Mouse (Mus musculus) gastrocnemius, postnatal 10 days (tissue): ENCODE results near the gene Pomt2. TPM values are rescaled to one million over a fixed set of nuclear protein-coding genes. Genes with fewer than 3 reads are reported as not detected.
"Not testable (repeated sequence)": the region's sequence is repeated elsewhere in the genome, so short reads cannot be mapped to it uniquely, and the experiment has no call there.

Source experiments
- DNase-seq: peaks from one replicate; pipeline ENCODE4 v3.0.0; 2021; ENCODE audit warnings: mixed read lengths
- long read RNA-seq, 2 experiments: library from polyadenylated mRNA; stranded (forward); transcript quantifications; one replicate each; pipeline ENCODE4 v2.0.0; 2021
- total RNA-seq, 2 experiments: library from RNA; stranded (reverse); gene quantifications; 2 replicates each; pipeline ENCODE4 v1.2.3; 2021

Pomt2 gene
- 1 to 10 TPM; 6.3 to 8.9 TPM for total RNA-seq
- long read RNA-seq, experiment 1, full-length matches to known transcripts, result 15 of 21 reads
- long read RNA-seq, experiment 1, partial matches to known transcripts, result 1 of 21 reads
- long read RNA-seq, experiment 1, other reads (novel, unspliced or antisense), result 5 of 21 reads
- long read RNA-seq, experiment 2, full-length matches to known transcripts, result 9 of 12 reads
- long read RNA-seq, experiment 2, partial matches to known transcripts, result 1 of 12 reads
- long read RNA-seq, experiment 2, other reads (novel, unspliced or antisense), result 2 of 12 reads

GRCm38 (mm10) chr12:87147395-87148089 is at the start of gene Pomt2:
TSS of gene Pomt2 (minus strand) at chr12:87147968.
- peak; percentile 87 for DNase-seq

- DNase-seq, result no peak
Observed at GRCm38 (mm10) chr12:87196310-87196709, 48.5 kb upstream of the Pomt2 start.

GRCm38 (mm10) chr12:87195069-87195468 is 47.3 kb upstream of the Pomt2 start:
- DNase-seq, result no peak

GRCm38 (mm10) chr12:87193008-87193407 is 45.2 kb upstream of the Pomt2 start:
- no peak for DNase-seq

- DNase-seq, result no peak
Observed at GRCm38 (mm10) chr12:87177631-87178030, 29.9 kb upstream of the Pomt2 start.

GRCm38 (mm10) chr12:87175194-87175946 is 27.6 kb upstream of the Pomt2 start:
- DNase-seq, result no peak

- no peak for DNase-seq
Observed at GRCm38 (mm10) chr12:87160815-87161214, 13.0 kb upstream of the Pomt2 start.

- no peak for DNase-seq
Observed at GRCm38 (mm10) chr12:87160310-87160709, 12.5 kb upstream of the Pomt2 start.

- DNase-seq, result no peak
Observed at GRCm38 (mm10) chr12:87158099-87158498, 10.3 kb upstream of the Pomt2 start.

- DNase-seq, result no peak
Observed at GRCm38 (mm10) chr12:87157361-87157760, 9.6 kb upstream of the Pomt2 start.

GRCm38 (mm10) chr12:87154448-87154847 is 6.7 kb upstream of the Pomt2 start:
- DNase-seq, result not testable (repeated sequence)

GRCm38 (mm10) chr12:87149471-87149870 is 1.7 kb upstream of the Pomt2 start:
- DNase-seq, result no peak

- no peak for DNase-seq
Observed at GRCm38 (mm10) chr12:87148136-87148535, 368 bp upstream of the Pomt2 start.

GRCm38 (mm10) chr12:87146966-87147365 is 802 bp downstream of the Pomt2 start, which contains the start of gene Gstz1:
TSS of gene Gstz1 (plus strand) at chr12:87147165.
- peak; percentile 82 for DNase-seq

GRCm38 (mm10) chr12:87142156-87142555 is 5.6 kb downstream of the Pomt2 start:
- DNase-seq, result no peak

GRCm38 (mm10) chr12:87138768-87139167 is 9.0 kb downstream of the Pomt2 start:
- DNase-seq, result no peak

- DNase-seq, result no peak
Observed at GRCm38 (mm10) chr12:87138342-87138701, 9.4 kb downstream of the Pomt2 start.

GRCm38 (mm10) chr12:87137439-87138341 is 10.1 kb downstream of the Pomt2 start:
- DNase-seq, result no peak

- no peak for DNase-seq
Observed at GRCm38 (mm10) chr12:87132784-87133183, 15.0 kb downstream of the Pomt2 start.

GRCm38 (mm10) chr12:87132210-87132609 is 15.6 kb downstream of the Pomt2 start:
- no peak for DNase-seq

GRCm38 (mm10) chr12:87131619-87132018 is 16.1 kb downstream of the Pomt2 start:
- no peak for DNase-seq

- DNase-seq, result no peak
Observed at GRCm38 (mm10) chr12:87131181-87131580, 16.6 kb downstream of the Pomt2 start.
